Mouse (Mus musculus) heart, postnatal 4 days (tissue): Measurements from ENCODE around the gene Ube2b. TPM values are rescaled to one million over a fixed set of nuclear protein-coding genes. Genes with fewer than 3 reads are reported as not detected.
A peak's percentile ranks its signal among the peaks of the same experiment; 100 is the strongest.

Experiments used
- DNase-seq: peaks from one replicate; pipeline ENCODE4 v3.0.0; 2021
- total RNA-seq, 2 experiments: library from RNA; stranded (reverse); gene quantifications; 2 replicates each; pipeline ENCODE4 v1.2.3; 2021

The Ube2b gene
- 100 to 1,000 TPM; 137 to 153 TPM for total RNA-seq

DNA sequence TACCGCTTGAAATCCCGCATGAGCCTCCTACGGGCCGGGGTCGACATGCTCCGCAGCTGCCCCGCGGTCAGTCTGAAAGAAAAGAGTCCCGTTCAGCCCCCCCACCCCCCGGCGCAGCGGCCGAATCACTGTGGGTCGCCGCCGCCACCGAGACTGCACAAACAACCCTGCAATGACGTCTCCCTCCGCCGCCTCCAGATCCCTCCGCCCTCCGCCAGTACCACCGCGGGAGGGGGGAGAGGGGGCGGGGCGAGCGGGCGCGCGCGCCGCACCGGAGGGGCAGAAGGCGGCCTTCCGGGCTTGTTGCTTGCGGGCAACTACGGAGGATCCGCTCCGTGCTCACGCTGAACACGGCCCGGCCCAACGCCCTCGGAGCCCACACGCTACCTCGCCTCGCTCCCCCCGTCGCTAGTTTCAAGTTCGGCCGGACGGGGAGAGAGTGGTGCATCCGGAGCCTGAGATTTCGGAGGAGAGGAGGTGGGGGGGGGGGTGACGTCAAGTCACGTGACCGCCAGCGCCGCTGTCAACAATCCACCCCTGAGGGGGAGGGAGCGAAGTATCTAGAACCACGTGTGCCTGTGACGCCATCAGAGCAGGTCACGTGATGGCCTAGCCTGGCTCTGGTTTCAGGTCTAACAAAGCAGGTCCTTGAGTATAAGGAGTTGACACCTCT lies at the start of gene Ube2b:
Gene Ube2b, minus strand, starts transcription at position 473 of the 673 bp plus-strand sequence.
- peak; percentile 96 for DNase-seq

DNA sequence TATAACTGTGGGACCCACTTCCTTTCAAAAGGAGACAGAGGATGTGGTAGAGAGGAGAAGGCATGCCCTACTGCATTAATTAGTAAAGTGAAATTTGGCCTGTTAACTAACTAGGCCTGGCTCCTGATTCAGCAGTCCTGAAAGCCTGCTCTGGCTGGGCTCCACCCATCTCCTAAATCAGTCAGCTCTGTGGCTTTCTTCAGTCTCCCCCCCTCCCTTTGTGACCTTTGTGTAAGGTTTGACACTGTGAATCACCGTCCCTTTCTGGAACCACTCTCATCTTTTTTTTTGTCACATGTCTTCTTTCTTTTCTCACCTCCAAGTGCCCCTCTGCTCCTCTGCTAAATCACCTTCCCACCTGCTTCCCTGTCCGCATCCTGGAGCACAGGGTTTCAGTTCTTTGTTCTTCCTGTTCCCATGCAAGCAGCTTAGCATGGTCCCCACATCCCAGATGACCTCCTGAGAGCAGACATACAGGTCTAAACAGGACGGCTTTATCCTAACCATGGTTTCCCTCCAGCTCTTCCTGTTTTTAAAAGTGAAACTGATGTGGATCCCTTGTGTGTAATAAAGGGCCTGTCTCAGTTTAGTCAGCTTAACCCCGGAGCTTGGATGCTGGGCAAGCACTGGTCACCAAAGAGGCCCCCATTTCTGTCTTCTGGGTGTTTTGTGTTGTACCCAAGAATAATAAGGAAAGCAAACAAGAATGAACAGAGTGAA lies 46.0 kb upstream of the Ube2b start:
- no peak for DNase-seq

DNA sequence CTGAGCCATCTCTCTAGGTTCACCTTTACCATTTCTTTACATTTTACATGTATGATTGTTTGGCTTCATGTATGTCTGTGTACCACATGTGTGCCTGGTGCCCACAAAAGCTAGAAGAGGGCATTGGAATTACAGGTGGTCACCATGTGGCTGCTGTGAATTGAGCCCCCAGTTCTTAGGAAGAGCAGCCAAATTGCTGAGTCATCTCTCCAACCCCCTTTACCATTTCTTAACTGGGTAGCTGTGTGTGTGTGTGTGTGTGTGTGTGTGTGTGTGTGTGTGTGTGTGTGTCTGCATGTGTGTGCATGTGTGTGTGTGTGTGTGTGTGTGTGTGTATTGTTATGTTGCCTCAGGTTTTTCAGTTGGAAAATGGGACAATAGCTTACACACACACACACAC lies 43.6 kb upstream of the Ube2b start:
- DNase-seq, result no peak

DNA sequence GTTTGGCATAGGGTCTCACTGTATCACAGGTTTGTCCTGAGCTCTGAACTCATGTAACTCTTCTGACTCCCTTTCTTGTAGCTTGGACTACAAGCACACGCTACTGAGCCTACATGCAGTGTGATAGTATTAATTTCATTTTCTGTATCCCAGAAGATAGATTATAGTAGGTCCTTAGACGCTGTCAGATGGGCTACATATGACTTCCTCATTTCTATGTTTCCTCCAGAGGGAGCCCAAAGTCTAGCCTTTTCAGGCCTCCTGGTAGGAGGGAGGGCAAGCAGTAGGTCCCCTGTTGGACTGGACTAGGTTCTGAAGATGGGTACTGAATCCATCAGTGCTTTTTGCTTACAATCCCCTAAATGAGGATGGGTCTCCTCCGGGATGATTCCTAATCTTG lies 42.7 kb upstream of the Ube2b start:
- DNase-seq, result no peak

DNA sequence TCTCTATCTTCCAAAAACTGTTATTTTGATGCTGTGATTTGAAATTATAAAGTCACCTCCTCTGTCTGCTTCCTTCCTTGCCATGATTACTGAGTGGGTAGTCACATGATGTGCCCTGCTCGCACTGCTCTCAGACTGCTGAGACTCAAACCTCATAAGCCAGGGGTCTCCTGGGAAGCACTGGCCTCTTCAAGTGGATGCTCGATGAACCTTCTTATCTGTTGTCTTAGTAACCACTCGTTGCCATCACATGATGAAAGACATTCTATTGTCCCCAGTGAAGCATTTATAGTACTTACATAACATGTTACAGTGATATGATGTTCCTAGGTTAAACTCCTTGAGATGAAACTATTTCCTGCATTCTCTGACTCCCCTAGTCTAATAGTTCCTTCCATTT lies 37.1 kb upstream of the Ube2b start:
- DNase-seq, result no peak

DNA sequence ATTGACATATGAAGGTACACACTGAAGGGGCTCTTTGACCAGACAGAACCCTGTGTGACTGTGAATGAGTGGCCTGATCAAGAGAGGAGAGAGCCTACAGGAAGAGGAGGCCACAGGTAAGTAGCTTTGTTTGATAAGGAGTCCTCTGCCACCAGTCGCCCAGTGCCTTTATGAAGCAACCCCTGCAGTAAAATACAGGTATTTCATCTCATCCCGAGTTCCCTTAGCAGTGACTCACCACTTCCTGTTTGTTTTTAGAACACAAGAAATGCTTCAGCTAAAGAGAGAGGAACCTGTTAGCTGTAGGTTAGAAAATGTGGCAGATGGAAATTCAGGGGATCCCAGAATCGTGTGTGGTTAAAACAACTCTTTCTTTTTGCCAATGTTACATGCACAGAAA lies 35.3 kb upstream of the Ube2b start:
- DNase-seq, result no peak

DNA sequence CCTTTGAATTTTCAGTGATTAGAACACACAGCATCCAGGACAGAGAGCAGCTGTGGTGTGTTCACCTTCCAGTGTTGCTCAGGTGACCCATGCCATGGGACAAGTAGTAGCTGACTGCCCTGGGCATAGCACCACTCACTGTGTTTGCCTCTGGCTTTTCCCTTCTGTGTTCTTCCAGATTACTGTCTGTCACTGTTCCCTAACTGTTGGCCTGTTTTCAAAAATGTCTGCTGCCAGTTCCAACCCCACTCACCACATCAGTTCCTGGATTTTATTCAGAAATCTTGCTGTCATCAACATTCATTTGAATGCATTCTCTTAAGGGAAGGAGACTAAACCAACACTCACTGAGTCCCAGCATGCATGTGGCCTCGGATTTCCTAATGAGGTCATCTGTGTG lies 33.4 kb upstream of the Ube2b start:
- peak; percentile 14 for DNase-seq

DNA sequence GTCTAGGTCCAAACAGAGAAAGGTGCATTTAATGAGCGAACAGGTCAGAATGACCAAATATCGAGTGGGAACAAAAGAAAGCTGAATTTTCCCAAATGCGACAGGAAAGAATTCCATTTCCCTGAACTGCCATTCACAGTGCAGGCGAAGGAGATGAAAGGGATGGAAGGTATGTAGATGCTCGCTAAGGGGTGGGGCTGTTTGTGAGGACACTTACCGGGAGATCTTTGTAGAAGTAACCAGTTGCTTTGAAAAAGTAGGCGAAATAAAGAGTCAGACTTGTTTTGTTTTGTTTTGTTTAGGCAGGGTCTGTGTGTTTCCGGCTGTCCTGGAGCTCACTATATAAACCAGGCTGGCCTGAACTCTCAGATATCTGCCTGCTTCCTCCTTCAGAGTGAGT lies 31.8 kb upstream of the Ube2b start:
- DNase-seq, result no peak

DNA sequence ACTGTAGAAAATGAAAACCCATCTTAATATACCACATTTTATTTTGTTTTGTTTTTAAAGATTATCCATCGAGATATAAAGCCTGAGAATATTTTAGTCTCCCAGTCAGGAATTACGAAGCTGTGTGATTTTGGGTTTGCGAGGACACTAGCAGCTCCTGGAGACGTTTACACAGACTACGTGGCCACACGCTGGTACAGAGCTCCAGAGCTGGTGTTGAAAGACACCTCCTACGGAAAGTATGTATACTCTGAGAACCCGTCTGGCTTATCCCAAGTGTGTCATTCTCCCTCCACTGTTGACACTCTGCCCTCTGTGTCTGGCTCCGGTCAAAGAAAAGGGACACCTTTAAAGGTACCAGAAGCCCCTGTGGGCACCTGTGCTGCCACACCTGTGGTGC lies 17.7 kb upstream of the Ube2b start:
- DNase-seq, result no peak

DNA sequence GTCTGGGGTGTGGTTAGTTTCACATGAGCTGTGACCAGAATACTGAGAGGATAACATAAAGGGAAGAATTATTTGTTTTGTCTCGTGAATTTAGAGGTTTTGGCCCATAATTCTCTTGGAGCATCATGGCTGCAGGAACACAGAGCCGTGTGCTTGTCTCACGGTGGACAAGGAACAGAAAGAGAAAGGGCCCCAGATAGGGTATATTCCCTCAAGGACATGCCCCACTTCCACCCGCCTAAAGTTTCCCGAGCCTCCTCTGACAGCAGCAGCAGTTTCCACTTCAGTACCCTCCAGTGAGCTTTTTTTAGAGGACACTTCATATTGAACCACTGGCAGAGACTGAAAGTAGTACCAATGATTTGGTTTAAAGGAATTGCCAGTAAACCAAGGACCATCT lies 11.0 kb upstream of the Ube2b start:
- DNase-seq, result no peak

DNA sequence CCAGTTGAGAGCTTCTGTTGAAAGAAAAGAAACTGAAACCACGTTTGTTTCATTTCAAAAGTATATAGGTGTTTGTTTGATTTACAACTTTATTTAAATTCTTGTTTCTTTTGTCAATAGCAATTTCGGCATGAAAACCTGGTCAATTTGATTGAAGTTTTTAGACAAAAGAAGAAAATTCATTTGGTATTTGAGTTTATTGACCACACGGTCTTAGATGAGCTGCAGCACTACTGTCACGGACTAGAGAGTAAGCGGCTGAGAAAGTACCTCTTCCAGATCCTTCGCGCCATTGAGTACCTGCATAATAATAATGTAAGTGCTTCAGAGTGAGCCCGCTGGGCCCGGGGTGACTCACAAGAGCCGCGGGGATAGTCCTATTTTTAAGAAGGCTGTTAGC lies 10.4 kb upstream of the Ube2b start:
- no peak for DNase-seq

DNA sequence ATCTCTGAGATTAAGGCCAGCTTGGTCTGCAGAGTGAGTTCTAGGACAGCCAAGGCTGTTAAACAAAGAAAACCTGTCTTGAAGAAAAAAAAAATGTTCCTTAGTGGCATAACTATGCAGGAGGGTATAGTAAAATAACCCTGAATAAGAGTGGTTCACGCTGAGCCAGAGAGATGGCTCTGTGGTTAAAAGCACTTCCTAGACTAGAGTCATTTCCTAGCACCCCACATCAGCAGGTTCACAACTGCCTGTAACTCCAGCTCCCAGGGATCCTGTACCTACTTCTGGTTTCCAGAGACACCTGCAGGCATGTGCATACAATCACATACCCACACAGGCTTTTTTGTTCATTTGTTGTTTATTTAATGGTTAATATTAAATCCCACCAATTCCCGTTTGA lies 5.0 kb upstream of the Ube2b start:
- DNase-seq, result no peak

DNA sequence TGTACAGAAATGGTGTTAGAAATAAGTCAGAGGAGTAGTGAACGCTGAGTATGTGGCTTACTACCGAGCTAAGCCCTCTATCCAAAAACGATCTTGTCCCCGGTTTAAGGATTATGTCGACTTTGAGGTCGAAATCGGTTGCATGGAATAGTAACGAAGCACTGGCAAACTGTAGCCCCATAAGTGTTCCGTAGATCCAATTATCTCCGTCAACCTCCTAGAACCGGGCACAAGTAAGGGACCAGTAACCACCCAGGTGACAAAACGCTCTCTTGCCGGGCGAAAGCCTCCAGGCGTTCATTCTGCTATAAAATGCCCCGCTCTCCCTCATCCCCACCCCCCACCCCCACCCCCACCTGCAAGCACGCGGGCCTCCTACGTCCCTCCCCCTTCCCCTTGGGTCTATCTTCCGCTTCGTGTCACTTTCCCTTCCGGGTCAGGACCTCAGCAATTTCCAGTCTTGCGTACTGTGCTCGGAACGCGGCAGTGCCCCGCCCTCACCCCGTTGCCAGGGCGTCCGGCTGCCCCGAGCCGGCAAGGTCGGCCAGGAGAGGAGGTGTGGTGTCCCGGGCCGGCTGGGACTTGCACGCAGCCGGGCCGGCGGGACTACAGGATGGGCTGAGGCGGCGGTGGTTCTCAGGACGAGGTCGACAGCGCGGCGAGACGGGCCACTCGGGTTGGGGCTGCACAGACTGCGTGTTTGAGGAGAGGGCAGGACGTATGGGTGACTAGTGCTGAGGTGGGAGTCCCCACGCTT lies 3.4 kb upstream of the Ube2b start, which contains the start of gene Cdkl3:
Gene Cdkl3, plus strand, starts transcription at position 450 of the 757 bp plus-strand sequence.
- peak; percentile 96 for DNase-seq

DNA sequence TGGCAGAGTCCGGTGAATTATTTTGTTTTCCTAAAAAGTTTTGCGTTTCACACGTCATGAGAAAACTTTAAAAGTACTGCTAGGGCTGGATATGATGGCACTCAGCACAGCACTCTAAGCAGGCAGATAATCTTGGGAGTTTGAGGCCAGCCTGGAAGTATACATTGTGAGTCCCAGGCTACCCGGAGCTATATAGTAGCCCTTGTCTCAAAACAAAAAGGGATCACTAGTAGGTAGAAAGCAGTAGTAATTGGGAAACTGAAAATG lies 2.9 kb upstream of the Ube2b start:
- DNase-seq, result no peak

DNA sequence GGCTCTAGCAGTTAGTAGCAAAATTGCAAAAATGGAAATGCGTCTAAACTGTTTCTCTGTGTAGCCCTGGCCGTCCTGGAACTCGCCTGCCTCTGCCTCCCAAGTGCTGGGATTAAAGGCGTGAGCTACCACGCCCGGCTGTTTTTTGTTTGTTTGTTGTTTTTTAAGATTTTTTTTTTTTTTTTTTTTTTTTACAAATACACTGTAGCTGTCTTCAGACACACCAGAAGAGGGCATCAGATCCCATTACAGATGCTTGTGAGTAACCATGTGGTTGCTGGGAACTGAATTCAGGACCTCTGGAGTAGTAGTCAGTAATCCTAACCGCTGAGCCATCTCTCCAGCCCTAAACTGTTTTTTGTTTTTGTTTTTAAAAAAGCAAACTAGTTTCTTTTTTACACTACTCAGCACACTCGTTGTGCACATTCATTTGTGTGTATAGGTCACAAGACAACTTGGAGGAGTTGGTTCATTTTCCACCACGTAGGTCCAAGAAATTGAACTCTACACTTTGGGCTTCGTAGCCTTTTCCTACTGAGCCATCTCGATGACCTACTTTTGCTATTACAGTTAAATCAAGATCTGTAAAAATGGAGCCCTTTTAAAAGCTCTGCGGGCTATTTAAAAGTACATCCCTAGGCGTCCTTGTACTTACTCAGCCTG lies 2.4 kb upstream of the Ube2b start:
- no peak for DNase-seq

DNA sequence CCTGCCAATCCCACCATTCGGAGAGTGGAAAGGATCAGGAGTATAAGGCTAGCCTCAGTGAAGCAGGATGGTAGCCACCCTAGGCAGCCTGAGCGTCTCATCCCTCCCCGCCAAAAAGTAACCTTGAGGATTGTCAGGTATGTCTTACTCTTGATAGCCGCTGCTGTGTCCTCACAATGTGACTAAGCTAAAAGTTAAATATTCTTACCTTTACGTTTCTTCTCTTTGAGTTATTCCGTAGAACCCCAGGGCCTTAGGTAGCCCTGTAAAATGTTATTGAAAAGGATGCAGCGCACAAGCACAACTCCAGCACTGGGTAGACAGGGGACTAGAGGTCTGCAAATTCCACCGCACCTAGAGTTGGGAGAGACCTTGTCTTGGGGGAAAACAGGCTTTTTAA lies 1.3 kb upstream of the Ube2b start:
- DNase-seq, result no peak

DNA sequence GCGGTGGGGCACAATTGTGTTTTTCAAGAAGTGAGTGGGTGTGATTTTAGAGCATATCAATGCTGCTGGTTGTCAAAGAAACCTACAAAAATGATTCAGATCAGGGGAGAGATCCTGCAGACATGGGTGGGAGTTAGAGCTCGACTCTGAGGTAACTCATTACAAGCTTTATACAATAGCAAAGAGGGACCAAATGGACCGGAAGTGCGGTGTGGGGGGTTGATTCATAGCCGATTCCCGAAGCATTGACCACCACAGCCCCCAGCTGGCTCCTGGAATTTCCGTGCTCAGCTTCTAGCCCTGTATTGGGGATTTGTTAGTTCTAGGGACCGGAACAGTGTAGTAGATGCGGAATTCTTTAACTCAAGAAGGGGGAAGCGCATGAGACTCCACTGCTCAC lies 779 bp upstream of the Ube2b start:
- DNase-seq, result no peak

DNA sequence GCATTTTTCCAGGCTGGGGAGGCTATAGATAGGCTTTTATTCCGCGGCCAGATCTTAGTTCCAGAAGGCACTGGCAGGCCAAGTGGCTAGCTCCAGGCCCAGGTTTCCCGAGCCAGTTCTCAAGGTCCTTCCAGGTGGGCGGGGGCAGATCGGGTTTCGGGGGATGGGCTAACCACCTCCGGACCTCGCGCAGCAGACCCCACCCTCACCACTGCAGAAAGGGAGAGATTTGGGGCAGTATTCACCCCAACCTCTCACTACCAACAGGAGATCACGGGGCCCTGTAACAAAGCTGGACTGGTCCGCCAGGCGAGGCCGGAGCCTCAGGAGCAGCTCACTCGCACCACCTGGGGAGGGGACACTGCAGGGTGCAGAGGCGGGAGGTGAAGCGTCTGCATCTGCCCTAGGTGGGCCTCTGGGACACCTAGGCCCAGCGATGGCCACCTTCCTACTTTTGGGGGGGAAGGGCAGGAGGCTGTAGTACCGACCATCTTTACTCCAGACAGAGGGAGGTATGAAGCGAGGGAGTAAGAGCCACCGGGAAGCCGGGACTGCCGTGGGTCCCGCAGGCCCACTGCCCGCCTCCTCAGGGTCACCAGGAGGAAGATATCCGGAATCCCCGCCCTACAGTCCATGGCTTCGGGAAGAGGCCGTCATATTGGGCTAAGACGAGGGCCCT lies 812 bp downstream of the Ube2b start:
- peak; percentile 74 for DNase-seq

DNA sequence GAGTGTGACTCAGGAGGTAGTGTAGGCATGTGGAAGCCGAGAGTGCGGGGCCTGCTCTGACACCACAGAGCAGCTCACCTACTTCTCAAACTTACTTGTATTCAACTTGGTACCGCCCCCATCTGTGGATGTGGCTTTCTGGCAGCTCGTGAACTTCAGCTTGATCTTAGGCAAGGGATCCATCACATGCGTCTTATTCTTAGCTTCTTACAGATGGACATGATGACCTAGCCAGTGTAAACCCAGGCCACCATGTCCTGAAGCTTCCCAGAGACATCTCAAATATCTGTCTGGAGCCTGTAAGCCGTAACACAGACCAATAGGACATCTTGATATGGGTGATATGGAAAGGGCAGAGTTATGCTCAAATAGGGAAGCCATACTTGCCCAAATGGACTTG lies 28.9 kb downstream of the Ube2b start:
- DNase-seq, result no peak

DNA sequence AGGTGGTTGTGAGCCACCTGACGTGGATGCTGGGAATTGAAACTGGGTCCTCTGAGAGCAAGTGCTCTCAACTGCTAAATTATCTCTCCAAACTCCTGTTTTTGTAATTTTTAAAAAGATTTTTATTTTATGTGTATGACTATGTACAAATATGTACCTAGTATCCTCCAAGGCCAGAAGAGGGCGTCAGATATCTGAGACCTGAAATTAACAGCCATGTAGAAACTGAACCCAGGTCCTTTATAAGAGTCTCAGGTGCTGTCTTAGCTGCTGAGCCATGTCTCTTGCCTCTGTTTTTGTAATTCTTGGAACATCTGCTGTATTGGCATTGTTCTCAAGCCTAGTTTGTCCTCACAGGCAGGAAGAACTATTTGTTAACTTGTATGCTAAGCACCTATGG lies 31.1 kb downstream of the Ube2b start:
- no peak for DNase-seq

DNA sequence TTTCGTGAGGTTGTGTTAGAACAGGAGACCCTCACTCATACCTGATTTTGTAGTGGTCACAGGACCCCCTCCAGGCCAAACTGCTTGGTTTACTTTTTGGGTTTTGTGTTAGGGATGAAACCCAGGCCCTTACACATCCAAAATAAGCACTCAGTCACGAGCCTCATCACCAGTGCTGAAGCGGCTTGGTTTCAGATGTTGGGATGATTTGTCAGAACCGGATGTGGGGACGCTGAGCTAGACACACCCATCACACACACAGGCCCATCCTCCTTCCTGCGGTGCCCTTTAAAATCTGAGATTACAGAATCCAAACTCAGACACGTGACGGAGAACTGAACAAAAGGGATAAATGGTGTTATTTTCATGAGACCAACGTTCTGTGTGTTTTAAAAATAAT lies 31.7 kb downstream of the Ube2b start:
- DNase-seq, result no peak
